ENCODE assay signal across 8 mouse cellular contexts in genomic region chr8:70503062-70503750, GRCm38 (mm10). TPM values are rescaled to one million over a fixed set of nuclear protein-coding genes. Genes with fewer than 3 reads are reported as not detected.
DNase-seq lines count a peak whose midpoint lies in the region; ATAC-seq and TF ChIP-seq lines count a peak whose summit lies in the region.

No protein-coding gene starts in this region.

- H3K36me3 ChIP-seq in heart, adult 2 months (ENCODE audit: control insufficient read depth, insufficient read depth, low read length) = no peaks in the 10 kb centered on the region
- peaks cover 16% of the 10 kb centered on the region for H3K36me3 ChIP-seq in kidney, embryonic 14.5 days (ENCODE audit: control insufficient read depth, insufficient read depth, low read length)
- H3K36me3 ChIP-seq in lung, postnatal 0 days (ENCODE audit: insufficient read depth, low read length) = peaks cover 6% of the 10 kb centered on the region; the same call in 1 of the 2 replicates

- DNase-seq in ZHBTc4 (ENCODE audit: low read depth, low spot score) = peak; percentile 86
- peak; percentile 69 for DNase-seq in embryo, embryonic 11.5 days (ENCODE audit: low read depth, low spot score)
- DNase-seq in heart, adult 2 months = peak; percentile 75 to 80
- DNase-seq in lung, postnatal 0 days (ENCODE audit: low spot score) = peak; percentile 85
- DNase-seq in right cerebral cortex, postnatal 25 days = peak; percentile 54

- intact Hi-C loops in heart, adult 2 months (cut with DNase I) = loop anchor here (1.0 to 2.0 kb wide), 3 partner anchors 26 to 120 kb away; partner anchors contain the start of genes Crtc1 and Klhl26

- 0 out of 2 replicates have a peak overlapping the region, but pooled peaks have one; percentile 1 for H3K4me2 ChIP-seq in kidney, embryonic 14.5 days (replicated peaks; ENCODE audit: low read depth, low read length)
- H3K4me2 ChIP-seq in lung, postnatal 0 days (replicated peaks; ENCODE audit: low read depth, low read length) = no peak overlapping the region

- TF ChIP-seq CTCF in heart, adult 2 months (IDR thresholded peaks at IDR 0.05) = peak; percentile 89
- peak; percentile 88 for TF ChIP-seq CTCF in lung, postnatal 0 days (IDR thresholded peaks at IDR 0.05)

- H3K9ac ChIP-seq in heart, adult 2 months (ENCODE audit: low read depth, low read length) = no peak overlapping the region
- no peak overlapping the region for H3K9ac ChIP-seq in kidney, embryonic 14.5 days (ENCODE audit: low read depth, low read length)
- no peak overlapping the region for H3K9ac ChIP-seq in lung, postnatal 0 days (replicated peaks; ENCODE audit: low read depth)

- no peak overlapping the region for H3K27ac ChIP-seq in heart, adult 2 months
- H3K27ac ChIP-seq in kidney, embryonic 14.5 days (ENCODE audit: low read depth, low read length) = no peak overlapping the region
- no peak overlapping the region for H3K27ac ChIP-seq in lung, postnatal 0 days (ENCODE audit: low read length)

- no peak for TF ChIP-seq EP300 in heart, adult 2 months (IDR thresholded peaks at IDR 0.05; ENCODE audit: insufficient read depth, low read depth, low read length)
- no peak for TF ChIP-seq EP300 in lung, postnatal 0 days (IDR thresholded peaks at IDR 0.05)

- WGBS in heart, adult 2 months = 22% methylated on average over 46 of the region's 46 CpGs
- 13% methylated on average over 46 of the region's 46 CpGs for WGBS in kidney, embryonic 14.5 days
- 20% methylated on average over 46 of the region's 46 CpGs for WGBS in lung, postnatal 0 days

- TF ChIP-seq POLR2A in heart, adult 2 months (IDR thresholded peaks at IDR 0.05; ENCODE audit: insufficient read depth, low read depth, low read length) = no peak

- ATAC-seq in CD4-positive, CD25-positive, alpha-beta regulatory T cell, adult 4 months = peak; percentile 38
- 0 out of 2 replicates have a peak, but pooled peaks have one; percentile 7 for ATAC-seq in kidney, embryonic 14.5 days (ENCODE audit: low FRiP score, low TSS enrichment)
- ATAC-seq in lung, postnatal 0 days = peak; percentile 43
- ATAC-seq in inflammation-experienced regulatory T-cells, adult 6 months = no peak

- no peak overlapping the region for H3K4me3 ChIP-seq in heart, adult 2 months
- no peak overlapping the region for H3K4me3 ChIP-seq in kidney, embryonic 14.5 days (ENCODE audit: low read length)
- H3K4me3 ChIP-seq in lung, postnatal 0 days (ENCODE audit: low read depth, low read length) = no peak overlapping the region

- peaks cover 8% of the 10 kb centered on the region for H3K4me1 ChIP-seq in heart, adult 2 months (ENCODE audit: control insufficient read depth, insufficient read depth, low read length)
- peaks cover 29% of the 10 kb centered on the region for H3K4me1 ChIP-seq in kidney, embryonic 14.5 days (ENCODE audit: control insufficient read depth, insufficient read depth, low read length)
- H3K4me1 ChIP-seq in lung, postnatal 0 days (ENCODE audit: insufficient read depth, low read depth, low read length) = peaks cover 10% of the 10 kb centered on the region

- no peaks in the 10 kb centered on the region for H3K79me2 ChIP-seq in heart, adult 2 months (replicated peaks; ENCODE audit: control insufficient read depth, insufficient read depth, low read length)

- no peaks in the 10 kb centered on the region for H3K9me3 ChIP-seq in kidney, embryonic 14.5 days (ENCODE audit: control insufficient read depth, low read length)
- H3K9me3 ChIP-seq in lung, postnatal 0 days (ENCODE audit: low read length) = no peaks in the 10 kb centered on the region

- peaks cover 1% of the 10 kb centered on the region; the same call in 1 of the 2 replicates for H3K27me3 ChIP-seq in heart, adult 2 months (ENCODE audit: control insufficient read depth, insufficient read depth, low read length)
- peaks cover 57% of the 10 kb centered on the region for H3K27me3 ChIP-seq in kidney, embryonic 14.5 days (ENCODE audit: control insufficient read depth, insufficient read depth, low read length)
- peaks cover 16% of the 10 kb centered on the region; the same call in 1 of the 2 replicates for H3K27me3 ChIP-seq in lung, postnatal 0 days (replicated peaks; ENCODE audit: insufficient read depth, low read length)

RNA-seq across cellular contexts. Expression of gene Rex1bd, which starts 3.3 kb away (rescaled TPM):
- polyA plus RNA-seq in CD4-positive, CD25-positive, alpha-beta regulatory T cell, adult 4 months (2017; shearing (Covaris generic)) = 10 to 100 TPM; 82.2 to 83.2 TPM
- total RNA-seq in heart, adult 2 months (2021) = 100 to 1,000 TPM; 111 to 118 TPM
- 129 and 145 TPM in 2 replicates for polyA plus RNA-seq in heart, adult 2 months (2012; rRNA removed)
- 129 and 151 TPM in 2 replicates for polyA plus RNA-seq in kidney, embryonic 14.5 days (2014; fragmentation: Nextera tagmentation; extraction: Ambion mirVana)
- polyA plus RNA-seq in lung, postnatal 0 days (2015; fragmentation: Nextera tagmentation; extraction: Ambion mirVana) = 103 and 117 TPM in 2 replicates
- polyA plus RNA-seq in inflammation-experienced regulatory T-cells, adult 6 months (2017; shearing (Covaris generic)) = 10 to 100 TPM; 67.7 to 85.1 (median 84.4) TPM

RNA-seq across cellular contexts. Expression of gene Uba52, which starts 7.4 kb away (rescaled TPM):
- polyA plus RNA-seq in CD4-positive, CD25-positive, alpha-beta regulatory T cell, adult 4 months (2017; shearing (Covaris generic)) = 1,000 to 10,000 TPM; 3,148 to 3,732 TPM
- total RNA-seq in heart, adult 2 months (2021) = 1,000 to 10,000 TPM; 1,480 to 1,595 TPM
- 439 and 626 TPM in 2 replicates for polyA plus RNA-seq in heart, adult 2 months (2012; rRNA removed)
- polyA plus RNA-seq in kidney, embryonic 14.5 days (2014; fragmentation: Nextera tagmentation; extraction: Ambion mirVana) = 1,078 and 1,559 TPM in 2 replicates
- 723 and 836 TPM in 2 replicates for polyA plus RNA-seq in lung, postnatal 0 days (2015; fragmentation: Nextera tagmentation; extraction: Ambion mirVana)
- polyA plus RNA-seq in inflammation-experienced regulatory T-cells, adult 6 months (2017; shearing (Covaris generic)) = 1,000 to 10,000 TPM; 2,608 to 4,221 (median 3,776) TPM

RNA-seq across cellular contexts. Expression of gene Crlf1, which starts 10.2 kb away (rescaled TPM):
- not detected for polyA plus RNA-seq in CD4-positive, CD25-positive, alpha-beta regulatory T cell, adult 4 months (2017; shearing (Covaris generic))
- total RNA-seq in heart, adult 2 months (2021) = under 1 TPM; 0.68 to 0.89 TPM
- 0.38 and 2.3 TPM in 2 replicates for polyA plus RNA-seq in heart, adult 2 months (2012; rRNA removed)
- polyA plus RNA-seq in kidney, embryonic 14.5 days (2014; fragmentation: Nextera tagmentation; extraction: Ambion mirVana) = 26.7 and 34.8 TPM in 2 replicates
- 98.7 and 112 TPM in 2 replicates for polyA plus RNA-seq in lung, postnatal 0 days (2015; fragmentation: Nextera tagmentation; extraction: Ambion mirVana)
- polyA plus RNA-seq in inflammation-experienced regulatory T-cells, adult 6 months (2017; shearing (Covaris generic)) = not detected

RNA-seq across cellular contexts. Expression of gene Tmem59l, which starts 16.0 kb away (rescaled TPM):
- not detected for polyA plus RNA-seq in CD4-positive, CD25-positive, alpha-beta regulatory T cell, adult 4 months (2017; shearing (Covaris generic))
- not detected for total RNA-seq in heart, adult 2 months (2021)
- polyA plus RNA-seq in heart, adult 2 months (2012; rRNA removed) = 0.21 and 0.53 TPM in 2 replicates
- 8.5 and 12.4 TPM in 2 replicates for polyA plus RNA-seq in kidney, embryonic 14.5 days (2014; fragmentation: Nextera tagmentation; extraction: Ambion mirVana)
- 4.1 and 5.2 TPM in 2 replicates for polyA plus RNA-seq in lung, postnatal 0 days (2015; fragmentation: Nextera tagmentation; extraction: Ambion mirVana)
- polyA plus RNA-seq in inflammation-experienced regulatory T-cells, adult 6 months (2017; shearing (Covaris generic)) = under 1 TPM in 1 of 3 experiments, not detected in 2; 0.47 TPM

RNA-seq across cellular contexts. Expression of gene Fkbp8, which starts 24.3 kb away (rescaled TPM):
- 100 to 1,000 TPM; 117 to 159 TPM for polyA plus RNA-seq in CD4-positive, CD25-positive, alpha-beta regulatory T cell, adult 4 months (2017; shearing (Covaris generic))
- total RNA-seq in heart, adult 2 months (2021) = 100 to 1,000 TPM; 116 to 135 TPM
- polyA plus RNA-seq in heart, adult 2 months (2012; rRNA removed) = 179 and 201 TPM in 2 replicates
- polyA plus RNA-seq in kidney, embryonic 14.5 days (2014; fragmentation: Nextera tagmentation; extraction: Ambion mirVana) = 252 and 291 TPM in 2 replicates
- polyA plus RNA-seq in lung, postnatal 0 days (2015; fragmentation: Nextera tagmentation; extraction: Ambion mirVana) = 222 and 228 TPM in 2 replicates
- polyA plus RNA-seq in inflammation-experienced regulatory T-cells, adult 6 months (2017; shearing (Covaris generic)) = 100 to 1,000 TPM; 133 to 156 (median 138) TPM
